Mouse (Mus musculus) forelimb bud, embryonic 11.5 days (tissue): ENCODE results near the gene Zbtb33.

Source experiments
- DNase-seq: peaks from one replicate; pipeline ENCODE4 v3.0.0-alpha.2; 2012; ENCODE audit warnings: low read depth, low spot score

Gene Zbtb33

GRCm38 (mm10) chrX:38189552-38190457, at the start of gene Zbtb33:
Gene Zbtb33 (plus strand): TSS chrX:38189793.
- DNase-seq, result peak; percentile 80

- no peak for DNase-seq
Observed at GRCm38 (mm10) chrX:38159097-38159496, 30.5 kb upstream of the Zbtb33 start.

- no peak for DNase-seq
Observed at GRCm38 (mm10) chrX:38165315-38165714, 24.3 kb upstream of the Zbtb33 start.

- no peak for DNase-seq
Observed at GRCm38 (mm10) chrX:38166064-38166463, 23.5 kb upstream of the Zbtb33 start.

- DNase-seq, result no peak
Observed at GRCm38 (mm10) chrX:38166592-38166991, 23.0 kb upstream of the Zbtb33 start.

GRCm38 (mm10) chrX:38179891-38180310, 9.7 kb upstream of the Zbtb33 start:
- DNase-seq, result peak; percentile 48

GRCm38 (mm10) chrX:38180656-38181607, 8.7 kb upstream of the Zbtb33 start:
- DNase-seq, result no peak

GRCm38 (mm10) chrX:38181608-38182258, 7.9 kb upstream of the Zbtb33 start:
- peak; percentile 53 for DNase-seq

GRCm38 (mm10) chrX:38185520-38185919, 4.1 kb upstream of the Zbtb33 start:
- DNase-seq, result no peak

- DNase-seq, result no peak
Observed at GRCm38 (mm10) chrX:38190458-38190764, 818 bp downstream of the Zbtb33 start.

- DNase-seq, result no peak
Observed at GRCm38 (mm10) chrX:38201816-38202215, 12.2 kb downstream of the Zbtb33 start.

- no peak for DNase-seq
Observed at GRCm38 (mm10) chrX:38207392-38207791, 17.8 kb downstream of the Zbtb33 start.

GRCm38 (mm10) chrX:38216986-38217675, 27.5 kb downstream of the Zbtb33 start:
- peak; percentile 14 for DNase-seq

GRCm38 (mm10) chrX:38217676-38217991, 28.0 kb downstream of the Zbtb33 start:
- peak; percentile 36 for DNase-seq

- DNase-seq, result no peak
Observed at GRCm38 (mm10) chrX:38222757-38223156, 33.2 kb downstream of the Zbtb33 start.

- no peak for DNase-seq
Observed at GRCm38 (mm10) chrX:38229888-38230287, 40.3 kb downstream of the Zbtb33 start.

GRCm38 (mm10) chrX:38237731-38238130, 48.1 kb downstream of the Zbtb33 start:
- DNase-seq, result no peak
